Comparison of ENCODE assay signal across 8 mouse cellular contexts in genomic region chr9:30920736-30921135, GRCm38 (mm10). TPM values are rescaled to one million over a fixed set of nuclear protein-coding genes. Genes with fewer than 3 reads are reported as not detected.
DNase-seq lines count a peak whose midpoint lies in the region; ATAC-seq lines count a peak whose summit lies in the region.

No protein-coding gene starts in this region.

- no peak overlapping the region for H3K9ac ChIP-seq in forebrain, embryonic 15.5 days (replicated peaks)
- H3K9ac ChIP-seq in forebrain, embryonic 14.5 days (ENCODE audit: low read length): no peak overlapping the region
- no peak overlapping the region for H3K9ac ChIP-seq in intestine, embryonic 15.5 days

- 27% methylated on average over 6 of the region's 6 CpGs for WGBS in forebrain, embryonic 15.5 days
- WGBS in forebrain, embryonic 14.5 days: 26% methylated on average over 6 of the region's 6 CpGs
- WGBS in intestine, embryonic 15.5 days: 35% methylated on average over 6 of the region's 6 CpGs

- H3K36me3 ChIP-seq in forebrain, embryonic 15.5 days: no peaks in the 10 kb centered on the region
- H3K36me3 ChIP-seq in forebrain, embryonic 14.5 days (ENCODE audit: control insufficient read depth, insufficient read depth, low read length): no peaks in the 10 kb centered on the region
- no peaks in the 10 kb centered on the region for H3K36me3 ChIP-seq in intestine, embryonic 15.5 days

- 0 out of 2 replicates have a peak overlapping the region, but pooled peaks have one; percentile 61 for H3K4me3 ChIP-seq in forebrain, embryonic 15.5 days
- H3K4me3 ChIP-seq in forebrain, embryonic 14.5 days (ENCODE audit: low read depth, low read length): no peak overlapping the region
- 0 out of 2 replicates have a peak overlapping the region, but pooled peaks have one; percentile 58 for H3K4me3 ChIP-seq in intestine, embryonic 15.5 days (replicated peaks)

- no peaks in the 10 kb centered on the region for H3K9me3 ChIP-seq in forebrain, embryonic 15.5 days
- H3K9me3 ChIP-seq in forebrain, embryonic 14.5 days (replicated peaks; ENCODE audit: control insufficient read depth, low read length): no peaks in the 10 kb centered on the region
- H3K9me3 ChIP-seq in intestine, embryonic 15.5 days: no peaks in the 10 kb centered on the region

- DNase-seq in forebrain, embryonic 14.5 days (ENCODE audit: low spot score): no peak
- peak; percentile 91 for DNase-seq in R1 (ENCODE audit: low read depth, low spot score)
- peak; percentile 29 to 30 for DNase-seq in gastrocnemius, adult 8-10 months (ENCODE audit: low spot score in 2 of 2)
- peak; percentile 49 for DNase-seq in lung, postnatal 36 days
- DNase-seq in right cerebral cortex, adult 2 months (ENCODE audit: low spot score in 2 of 2): no peak

- no peak overlapping the region for H3K27ac ChIP-seq in forebrain, embryonic 15.5 days (replicated peaks)
- no peak overlapping the region for H3K27ac ChIP-seq in forebrain, embryonic 14.5 days (ENCODE audit: low read depth, low read length)
- no peak overlapping the region for H3K27ac ChIP-seq in intestine, embryonic 15.5 days

- H3K27me3 ChIP-seq in forebrain, embryonic 15.5 days: peaks cover 32% of the 10 kb centered on the region
- peaks cover 28% of the 10 kb centered on the region; the same call in 1 of the 2 replicates for H3K27me3 ChIP-seq in forebrain, embryonic 14.5 days (replicated peaks; ENCODE audit: control insufficient read depth, insufficient read depth, low read length)
- H3K27me3 ChIP-seq in intestine, embryonic 15.5 days (replicated peaks): peaks cover 33% of the 10 kb centered on the region

- H3K4me1 ChIP-seq in forebrain, embryonic 15.5 days: peaks cover 22% of the 10 kb centered on the region
- H3K4me1 ChIP-seq in forebrain, embryonic 14.5 days (ENCODE audit: control insufficient read depth, insufficient read depth, low read length): no peaks in the 10 kb centered on the region; the same call in 1 of the 2 replicates
- H3K4me1 ChIP-seq in intestine, embryonic 15.5 days (replicated peaks): peaks cover 18% of the 10 kb centered on the region; the same call in 1 of the 2 replicates

- ATAC-seq in forebrain, embryonic 15.5 days (replicated peaks): no peak
- ATAC-seq in forebrain, embryonic 14.5 days: no peak
- ATAC-seq in intestine, embryonic 15.5 days: no peak
- no peak for ATAC-seq in CD4-positive, CD25-positive, alpha-beta regulatory T cell, adult 4 months

- peak overlapping the region; percentile 99 for H3K4me2 ChIP-seq in forebrain, embryonic 15.5 days (replicated peaks)
- no peak overlapping the region for H3K4me2 ChIP-seq in forebrain, embryonic 14.5 days (ENCODE audit: low read length)
- peak overlapping the region; percentile 98 for H3K4me2 ChIP-seq in intestine, embryonic 15.5 days (replicated peaks)

RNA-seq across cellular contexts. Expression of gene Adamts15, which starts 1.5 kb away (rescaled TPM):
- 2.7 and 3.5 TPM in 2 replicates for polyA plus RNA-seq in forebrain, embryonic 15.5 days (2015; fragmentation: Nextera tagmentation; extraction: Ambion mirVana)
- polyA plus RNA-seq in forebrain, embryonic 14.5 days (2014; fragmentation: Nextera tagmentation; extraction: Ambion mirVana): 2.4 and 2.8 TPM in 2 replicates
- total RNA-seq in gastrocnemius, adult 8-10 months (2022): under 1 TPM; 0.46 to 0.86 (median 0.68) TPM
- polyA plus RNA-seq in intestine, embryonic 15.5 days (2015; fragmentation: Nextera tagmentation; extraction: Ambion mirVana): 5.9 and 6.2 TPM in 2 replicates
- polyA plus RNA-seq in CD4-positive, CD25-positive, alpha-beta regulatory T cell, adult 4 months (2017; shearing (Covaris generic)): not detected

RNA-seq across cellular contexts. Expression of gene Adamts8, which starts 21.6 kb away (rescaled TPM):
- polyA plus RNA-seq in forebrain, embryonic 15.5 days (2015; fragmentation: Nextera tagmentation; extraction: Ambion mirVana): 1.5 and 1.6 TPM in 2 replicates
- 0.72 and 0.95 TPM in 2 replicates for polyA plus RNA-seq in forebrain, embryonic 14.5 days (2014; fragmentation: Nextera tagmentation; extraction: Ambion mirVana)
- 1 to 10 TPM in 3 of 4 experiments, under 1 TPM in 1; 0.43 to 4.0 (median 1.7) TPM for total RNA-seq in gastrocnemius, adult 8-10 months (2022)
- 13.5 and 14.0 TPM in 2 replicates for polyA plus RNA-seq in intestine, embryonic 15.5 days (2015; fragmentation: Nextera tagmentation; extraction: Ambion mirVana)
- polyA plus RNA-seq in CD4-positive, CD25-positive, alpha-beta regulatory T cell, adult 4 months (2017; shearing (Covaris generic)): under 1 TPM; 0.23 to 0.27 TPM

Comparison
In these comparisons a context has a peak if more than half of its experiments do, and no peak if none do; other contexts are left out.
1. DNase-seq: peak in R1 (single experiment), gastrocnemius, adult 8-10 months (2 of 2) and lung, postnatal 36 days (single experiment); none in forebrain, embryonic 14.5 days (single experiment) and right cerebral cortex, adult 2 months (0 of 2).